Mouse (Mus musculus) testis, adult 2 months (tissue): ENCODE data around the gene Tmem63b.

Source experiments
- CTCF ChIP-seq: fragments of 200-500 bp; IDR thresholded peaks from 2 replicates; pipeline ENCODE4 v1.5.1; 2012; ENCODE audit warnings: low read depth, mild to moderate bottlenecking, inconsistent platforms, low read length, moderate library complexity; ENCODE audit not compliant: control insufficient read depth, insufficient read depth, insufficient replicate concordance
- POLR2A ChIP-seq: fragments of 200-500 bp; IDR thresholded peaks from 2 replicates; pipeline ENCODE4 v1.6.1; 2012; ENCODE audit warnings: low read depth, mild to moderate bottlenecking, inconsistent platforms, low read length, moderate library complexity; ENCODE audit not compliant: control insufficient read depth

DNA sequence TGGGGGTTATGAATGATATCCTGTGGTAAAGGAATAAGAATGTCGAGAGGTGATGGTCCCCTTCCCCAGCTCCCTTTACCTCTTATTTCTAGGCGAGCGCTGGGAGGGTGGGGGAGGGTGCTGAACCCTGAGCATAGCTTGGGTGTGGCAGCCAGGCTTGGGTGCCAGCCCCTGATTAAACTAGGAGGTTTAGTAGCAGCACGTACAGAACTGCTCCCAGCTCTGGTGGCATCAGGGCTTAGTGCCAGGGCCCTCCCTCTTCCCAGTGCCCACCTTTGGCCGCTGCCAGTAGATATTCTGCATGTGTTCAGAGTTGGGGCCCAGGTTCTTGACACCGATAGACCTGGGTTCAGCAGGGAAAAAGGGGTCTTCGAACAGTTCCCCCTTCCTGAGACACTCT lies 33.5 kb downstream of the Tmem63b start:
- TF ChIP-seq POLR2A, result no peak
- no peak for TF ChIP-seq CTCF
